Mouse (Mus musculus) small intestine, adult 2 months (tissue): Measurements from ENCODE around the gene Gm20696. TPM values are rescaled to one million over a fixed set of nuclear protein-coding genes. Genes with fewer than 3 reads are reported as not detected.
A peak's percentile ranks its signal among the peaks of the same experiment; 100 is the strongest.

Experiments used
- H3K27ac ChIP-seq: fragments of 200-500 bp; 2 replicates; pipeline ENCODE4 v1.5.1; 2012; ENCODE audit warnings: low read depth, low read length, control low read depth, inconsistent platforms; ENCODE audit not compliant: insufficient read depth
- H3K27me3 ChIP-seq: fragments of 200-500 bp; 2 replicates; pipeline ENCODE4 v1.6.1; 2012; ENCODE audit warnings: mild to moderate bottlenecking, moderate library complexity, low read length, inconsistent platforms; ENCODE audit not compliant: control insufficient read depth, insufficient read depth
- H3K36me3 ChIP-seq: fragments of 200-500 bp; 2 replicates; pipeline ENCODE4 v1.6.1; 2012; ENCODE audit warnings: mild to moderate bottlenecking, low read length, control low read depth, inconsistent platforms; ENCODE audit not compliant: control insufficient read depth, insufficient read depth
- H3K4me1 ChIP-seq: fragments of 200-500 bp; 2 replicates; pipeline ENCODE4 v1.6.1; 2012; ENCODE audit warnings: low read length, inconsistent platforms, mixed read lengths; ENCODE audit not compliant: control insufficient read depth, insufficient read depth, insufficient read length
- H3K4me3 ChIP-seq: fragments of 200-500 bp; 2 replicates; pipeline ENCODE4 v1.5.1; 2012; ENCODE audit warnings: low read depth, mild to moderate bottlenecking, control low read depth, inconsistent platforms, low read length, moderate library complexity
- CTCF ChIP-seq: fragments of 200-500 bp; IDR thresholded peaks from 2 replicates; pipeline ENCODE4 v1.5.1; 2012; ENCODE audit warnings: low read depth, mild to moderate bottlenecking, control low read depth, inconsistent platforms, low read length, moderate library complexity, mixed read lengths; ENCODE audit not compliant: insufficient replicate concordance, insufficient read length; ENCODE audit errors: extremely low read depth
- POLR2A ChIP-seq: fragments of 200-500 bp; IDR thresholded peaks from 2 replicates; pipeline ENCODE4 v1.6.1; 2012; ENCODE audit warnings: low read depth, mild to moderate bottlenecking, control low read depth, inconsistent platforms, low read length, moderate library complexity
- WGBS: fragments of 180-500 bp; shearing (Covaris S2); methylation state at CpG from one replicate; pipeline ENCODE4 v1.1.7; 2018; 5-methylcytosine and 5-hydroxymethylcytosine counted together
- polyA plus RNA-seq: library from polyadenylated mRNA; depleted of rRNA; stranded (reverse); fragments of >200 nt; gene quantifications from 2 replicates; pipeline ENCODE4 v1.2.3, GENCODE M21; 2012; rRNA removed

Gene Gm20696
- 0.18 and 0.57 TPM in 2 replicates for polyA plus RNA-seq

DNA sequence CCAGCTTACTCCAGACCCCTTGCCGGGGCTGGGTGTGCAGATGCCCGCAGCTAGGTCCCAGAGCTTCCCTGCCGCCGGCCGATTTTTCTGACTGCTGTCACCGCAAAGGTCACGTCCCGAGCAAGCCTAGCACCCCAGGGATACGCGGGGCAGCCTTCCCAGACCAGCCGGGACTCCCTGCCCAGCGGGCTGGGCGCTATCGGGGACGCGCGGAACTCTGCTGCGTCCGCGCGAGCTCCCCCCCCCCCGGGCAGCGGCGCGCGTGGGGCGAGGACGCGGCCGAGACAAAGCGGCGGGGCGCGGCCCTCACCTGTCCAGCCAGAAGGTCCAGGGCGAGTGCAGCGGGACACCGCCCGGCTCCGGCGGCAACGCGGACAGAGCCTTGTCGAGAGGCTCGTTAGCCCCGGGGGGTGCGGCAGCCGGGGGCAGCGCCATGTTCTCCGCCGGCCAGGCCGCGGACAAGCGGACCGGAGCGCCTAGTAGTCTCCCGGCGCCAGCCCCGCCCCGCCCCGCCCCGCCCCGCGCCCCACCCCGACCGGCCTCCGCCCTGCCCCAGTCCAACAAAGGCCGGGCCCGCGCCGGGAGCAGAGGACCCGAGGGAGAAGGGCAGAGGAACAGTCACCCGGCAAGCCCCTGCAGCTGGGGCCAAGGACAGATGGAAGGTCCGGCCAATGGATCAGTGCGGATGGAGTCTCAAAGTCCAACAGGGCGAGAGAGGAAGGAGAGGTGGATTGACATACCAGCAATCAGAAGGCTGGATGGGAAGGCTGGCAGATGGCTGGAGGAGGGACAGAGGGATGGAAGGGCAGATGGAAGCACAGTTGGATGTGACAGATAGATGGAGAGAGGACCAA, at the start of gene Gm20696, which contains the start of gene Eif4e3:
Gene Gm20696 (minus strand): TSS at position 480 of the 854 bp plus-strand sequence.
Gene Eif4e3 (minus strand): TSS at position 454 of the 854 bp plus-strand sequence.
- no peaks in the 10 kb centered on the region for H3K27me3 ChIP-seq
- peak within 1 kb of the TSS; percentile 79 for H3K4me3 ChIP-seq
- peaks cover 10% of the 10 kb centered on the region; the same call in 1 of the 2 replicates for H3K4me1 ChIP-seq
- no peaks in the 10 kb centered on the region for H3K36me3 ChIP-seq
- under 1% methylated on average over 75 of the region's 75 CpGs for WGBS
- peak within 1 kb of the TSS; percentile 48 for H3K27ac ChIP-seq
- TF ChIP-seq POLR2A (no peak; the same call in 1 of the 2 replicates), CTCF (no peak)

DNA sequence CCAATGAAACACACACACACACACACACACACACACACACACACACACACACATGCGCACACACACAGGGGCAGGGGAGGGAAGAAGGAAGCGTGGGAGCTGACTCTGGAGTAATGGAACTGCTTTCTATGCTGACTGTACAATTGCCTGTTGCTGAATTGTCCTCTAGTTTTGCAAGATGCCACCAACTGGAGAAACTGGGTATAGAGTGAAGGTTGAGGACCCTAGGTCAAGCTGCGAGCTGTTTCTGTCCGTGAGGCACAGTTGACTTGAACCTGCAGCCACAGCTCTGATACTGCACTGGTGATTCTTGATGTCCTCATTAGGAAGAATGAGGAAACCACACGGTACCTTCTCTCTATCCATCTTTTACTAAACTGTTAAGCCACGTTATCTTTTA, 49.3 kb upstream of the Gm20696 start:
- TF ChIP-seq CTCF (no peak), POLR2A (no peak)

DNA sequence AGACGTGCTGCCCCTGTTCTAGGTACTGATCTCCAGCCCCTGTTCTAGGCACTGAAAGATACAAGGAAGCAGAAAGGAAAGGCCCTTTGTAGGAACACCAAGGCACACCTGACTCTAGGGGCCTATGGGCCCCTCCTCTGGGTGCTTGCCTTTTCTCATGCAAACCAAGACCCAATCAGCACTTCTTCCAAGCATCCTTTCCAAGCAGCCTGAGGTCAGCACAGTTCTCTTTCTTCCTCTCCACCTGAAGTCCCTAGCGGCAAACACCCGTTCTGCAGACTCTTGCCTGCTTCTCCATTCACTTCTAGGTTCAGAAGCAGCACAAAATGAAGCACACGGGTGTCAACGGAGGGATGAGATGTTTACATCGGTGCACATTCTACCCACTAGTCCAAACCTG, 48.6 kb upstream of the Gm20696 start:
- no peaks in the 10 kb centered on the region for H3K36me3 ChIP-seq
- peaks cover 3% of the 10 kb centered on the region; the same call in 1 of the 2 replicates for H3K27me3 ChIP-seq
- no peak overlapping the region for H3K4me3 ChIP-seq
- TF ChIP-seq CTCF: no peak
- TF ChIP-seq POLR2A: no peak
- peaks cover 3% of the 10 kb centered on the region for H3K4me1 ChIP-seq
- 75% methylated on average over 6 of the region's 6 CpGs for whole genome bisulfite sequencing
- no peak overlapping the region for H3K27ac ChIP-seq

More for the DNA sequence above, 49.3 kb upstream of the Gm20696 start:
- H3K27me3 ChIP-seq: peaks cover 3% of the 10 kb centered on the region; the same call in 1 of the 2 replicates
- peaks cover 3% of the 10 kb centered on the region for H3K4me1 ChIP-seq
- H3K4me3 ChIP-seq: no peak overlapping the region
- H3K27ac ChIP-seq: no peak overlapping the region
- H3K36me3 ChIP-seq: no peaks in the 10 kb centered on the region
- WGBS: 52% methylated on average over 5 of the region's 6 CpGs

DNA sequence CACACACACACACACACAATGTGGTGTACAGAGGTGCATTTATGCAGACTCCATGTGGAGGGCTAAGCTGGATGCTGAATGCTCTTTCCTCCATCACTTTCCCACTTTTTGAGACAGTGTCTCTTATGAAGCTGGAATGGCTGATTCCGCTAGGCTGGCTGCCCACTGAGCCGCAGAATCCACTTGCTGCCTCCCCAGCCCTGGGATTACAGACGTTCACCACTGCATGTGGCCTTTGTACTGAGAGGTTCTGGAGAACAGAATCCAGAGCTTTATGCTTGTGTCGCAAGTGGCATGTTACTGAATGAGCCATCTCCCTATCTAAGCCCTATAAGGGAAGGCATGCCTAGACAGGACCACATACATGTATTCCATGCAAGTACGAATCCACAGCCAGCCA, 46.7 kb upstream of the Gm20696 start:
- no peak for TF ChIP-seq CTCF
- no peak for TF ChIP-seq POLR2A
- Histone ChIP-seq H3K27me3 (no peaks in the 10 kb centered on the region), H3K27ac (no peak overlapping the region), H3K4me1 (peaks cover 3% of the 10 kb centered on the region), H3K36me3 (no peaks in the 10 kb centered on the region), H3K4me3 (no peak overlapping the region)
- WGBS: 85% methylated on average over 5 of the region's 5 CpGs

DNA sequence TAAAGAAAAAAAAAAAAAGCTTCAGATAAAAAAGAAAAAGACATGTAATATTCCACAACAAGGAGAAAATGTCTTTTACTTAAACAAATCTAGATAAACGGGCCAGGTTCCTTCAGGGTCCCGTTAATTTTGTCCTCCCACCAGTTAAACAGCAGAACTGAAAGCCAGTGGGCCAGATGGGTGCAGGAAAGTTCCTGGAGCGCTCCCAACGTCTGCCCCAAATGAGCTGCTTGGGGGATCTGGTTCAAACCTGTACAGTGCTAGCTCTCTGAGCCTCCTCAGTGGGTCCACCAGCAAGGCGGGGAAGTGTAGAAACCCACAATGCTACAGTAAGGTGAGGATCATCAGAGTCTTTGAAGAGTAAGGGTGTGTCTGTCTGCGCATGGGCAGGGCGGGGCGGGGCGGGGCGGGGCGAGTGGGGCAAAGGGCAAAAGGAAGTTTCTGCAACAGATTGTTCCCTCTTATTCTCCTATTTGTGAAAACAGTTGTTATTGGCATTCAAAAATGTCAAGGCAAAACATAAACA, 45.0 kb upstream of the Gm20696 start:
- H3K4me3 ChIP-seq: no peak overlapping the region
- WGBS: 34% methylated on average over 11 of the region's 11 CpGs
- no peaks in the 10 kb centered on the region for H3K36me3 ChIP-seq
- H3K27ac ChIP-seq: no peak overlapping the region
- H3K27me3 ChIP-seq: no peaks in the 10 kb centered on the region
- TF ChIP-seq CTCF: no peak
- TF ChIP-seq POLR2A: no peak
- peaks cover 3% of the 10 kb centered on the region for H3K4me1 ChIP-seq

DNA sequence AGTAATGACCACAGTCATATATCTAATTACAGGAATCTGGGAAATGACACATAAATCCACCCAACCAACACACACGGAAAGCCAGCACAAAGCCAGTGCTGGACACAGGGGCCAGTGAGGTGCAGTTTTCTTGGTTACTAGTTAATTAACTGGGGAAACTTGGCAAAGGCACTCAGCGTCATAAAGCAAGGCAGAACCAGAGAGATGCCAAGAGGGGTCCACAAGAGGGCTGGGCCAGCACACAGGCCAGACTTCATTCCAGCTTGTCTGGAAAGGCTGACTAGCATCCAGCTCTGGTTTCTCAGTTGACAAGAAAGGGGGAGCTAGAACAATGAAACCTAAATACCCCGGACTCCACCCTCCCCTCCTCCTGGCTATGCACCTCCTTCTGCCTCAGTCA, 33.9 kb upstream of the Gm20696 start:
- TF ChIP-seq CTCF (no peak), POLR2A (no peak)
- 59% methylated on average over 3 of the region's 3 CpGs for WGBS

More for the DNA sequence above, 33.9 kb upstream of the Gm20696 start:
- H3K27ac ChIP-seq: no peak overlapping the region
- no peak overlapping the region for H3K4me3 ChIP-seq
- no peaks in the 10 kb centered on the region for H3K4me1 ChIP-seq
- H3K36me3 ChIP-seq: no peaks in the 10 kb centered on the region
- H3K27me3 ChIP-seq: peaks cover 3% of the 10 kb centered on the region; the same call in 1 of the 2 replicates
